Mouse (Mus musculus) MEL (cell line): ENCODE results near the gene Pkdcc.

Experiments used
- CHD2 ChIP-seq: IDR thresholded peaks from 2 replicates; pipeline ENCODE4 v1.6.1; 2011; ENCODE audit warnings: low read length, improper control_type of control experiment
- CTCF ChIP-seq, 3 experiments: IDR thresholded peaks in 2 of 3; conservative IDR thresholded peaks in 1 of 3; 2 replicates each; pipeline ENCODE4 v1.5.1; 2011 to 2012; ENCODE audit warnings: low read length in 3 of 3, low read depth in 2 of 3, mild to moderate bottlenecking in 2 of 3, improper control_type of control experiment in 1 of 3, inconsistent platforms in 1 of 3, mixed read lengths in 1 of 3, moderate library complexity in 1 of 3; ENCODE audit not compliant: control insufficient read depth in 1 of 3, insufficient read depth in 1 of 3, poor library complexity in 1 of 3, severe bottlenecking in 1 of 3
- E2F4 ChIP-seq: IDR thresholded peaks from 2 replicates; pipeline ENCODE4 v1.6.1; 2011; ENCODE audit warnings: low read depth, low read length, improper control_type of control experiment, borderline replicate concordance
- GABPA ChIP-seq: IDR thresholded peaks from 2 replicates; pipeline ENCODE4 v1.6.1; 2012; ENCODE audit warnings: low read depth, mild to moderate bottlenecking, inconsistent platforms, low read length, improper control_type of control experiment, moderate library complexity
- MEF2A ChIP-seq: IDR thresholded peaks from 2 replicates; pipeline ENCODE4 v1.6.1; 2014; ENCODE audit warnings: low read depth, mild to moderate bottlenecking, inconsistent platforms, low read length, improper control_type of control experiment; ENCODE audit not compliant: poor library complexity, insufficient replicate concordance, severe bottlenecking; ENCODE audit errors: extremely low read depth
- POLR2A ChIP-seq, 2 experiments: IDR thresholded peaks; 2 replicates each; pipeline ENCODE4 v1.6.1; 2011 to 2012; ENCODE audit warnings: low read length in 2 of 2, mild to moderate bottlenecking in 2 of 2, control low read depth in 1 of 2, improper control_type of control experiment in 1 of 2, low read depth in 1 of 2, moderate library complexity in 1 of 2; ENCODE audit not compliant: control insufficient read depth in 1 of 2, insufficient read depth in 1 of 2, poor library complexity in 1 of 2
- POLR2AphosphoS2 ChIP-seq: IDR thresholded peaks from 2 replicates; pipeline ENCODE4 v1.6.1; 2011; ENCODE audit warnings: low read length, improper control_type of control experiment
- POLR2AphosphoS5 ChIP-seq: IDR thresholded peaks from 2 replicates; pipeline ENCODE4 v1.6.1; 2012; ENCODE audit warnings: low read depth, borderline replicate concordance, mild to moderate bottlenecking, inconsistent platforms, low read length, moderate library complexity, mixed read lengths
- RCOR1 ChIP-seq: IDR thresholded peaks from 2 replicates; pipeline ENCODE4 v1.6.1; 2012; ENCODE audit warnings: low read depth, mild to moderate bottlenecking, inconsistent platforms, low read length, improper control_type of control experiment
- ZC3H11A ChIP-seq: IDR thresholded peaks from 2 replicates; pipeline ENCODE4 v1.6.1; 2012; ENCODE audit warnings: low read depth, mild to moderate bottlenecking, inconsistent platforms, low read length, improper control_type of control experiment
- ZKSCAN1 ChIP-seq: IDR thresholded peaks from 2 replicates; pipeline ENCODE4 v1.6.1; 2012; ENCODE audit warnings: low read depth, mild to moderate bottlenecking, inconsistent platforms, low read length, improper control_type of control experiment, moderate library complexity

GRCm38 (mm10) chr17:83187751-83188565, 27.1 kb upstream of the Pkdcc start:
- no peak for TF ChIP-seq RCOR1
- no peak for TF ChIP-seq ZC3H11A
- no peak for TF ChIP-seq CHD2
- no peak for TF ChIP-seq POLR2AphosphoS5
- no peak for TF ChIP-seq CTCF (IDR thresholded peaks at IDR 0.05 in 2 of 3, conservative IDR thresholded peaks at IDR 0.05 in 1 of 3; ENCODE audit: control insufficient read depth in 1 of 3, insufficient read depth in 1 of 3, low read depth in 2 of 3, low read length in 3 of 3, poor library complexity in 1 of 3, severe bottlenecking in 1 of 3)
- no peak for TF ChIP-seq GABPA
- TF ChIP-seq POLR2AphosphoS2 = no peak
- TF ChIP-seq E2F4 = no peak
- TF ChIP-seq MEF2A = no peak
- no peak for TF ChIP-seq ZKSCAN1
- TF ChIP-seq POLR2A (IDR thresholded peaks at IDR 0.05; ENCODE audit: control insufficient read depth in 1 of 2, insufficient read depth in 1 of 2, low read depth in 1 of 2, low read length in 2 of 2, poor library complexity in 1 of 2) = no peak
